Mouse (Mus musculus): ENCODE measurements around the gene Dbndd2.

DNA sequence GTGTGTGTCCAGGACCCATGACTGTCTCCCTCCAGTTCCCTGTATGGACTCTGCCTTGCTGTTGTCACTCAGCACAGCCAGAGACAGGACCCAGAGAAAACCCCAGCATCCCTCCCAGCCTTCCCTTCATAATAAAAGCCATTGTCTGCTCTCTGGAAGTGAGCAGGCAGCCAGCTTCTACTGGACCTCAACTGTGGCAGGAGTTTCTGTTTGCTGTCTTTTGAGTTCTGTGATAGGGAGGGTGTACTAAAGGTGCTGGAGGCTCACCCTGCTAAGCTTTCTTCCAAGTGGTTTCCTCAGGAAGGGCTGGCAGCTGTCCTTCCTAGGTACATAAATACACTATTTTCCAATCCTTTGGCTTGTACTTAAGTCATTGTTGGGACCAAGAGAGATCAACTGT, 20.7 kb upstream of the Dbndd2 start:
- TF ChIP-seq CTCF (IDR thresholded peaks at IDR 0.05) (no peak), EP300 (IDR thresholded peaks at IDR 0.05) (no peak)
